Mouse (Mus musculus): Measurements from ENCODE around the gene Cela3a.
"Not testable (repeated sequence)": the region's sequence is repeated elsewhere in the genome, so short reads cannot be mapped to it uniquely, and the experiment has no call there.

Cela3a gene

DNA sequence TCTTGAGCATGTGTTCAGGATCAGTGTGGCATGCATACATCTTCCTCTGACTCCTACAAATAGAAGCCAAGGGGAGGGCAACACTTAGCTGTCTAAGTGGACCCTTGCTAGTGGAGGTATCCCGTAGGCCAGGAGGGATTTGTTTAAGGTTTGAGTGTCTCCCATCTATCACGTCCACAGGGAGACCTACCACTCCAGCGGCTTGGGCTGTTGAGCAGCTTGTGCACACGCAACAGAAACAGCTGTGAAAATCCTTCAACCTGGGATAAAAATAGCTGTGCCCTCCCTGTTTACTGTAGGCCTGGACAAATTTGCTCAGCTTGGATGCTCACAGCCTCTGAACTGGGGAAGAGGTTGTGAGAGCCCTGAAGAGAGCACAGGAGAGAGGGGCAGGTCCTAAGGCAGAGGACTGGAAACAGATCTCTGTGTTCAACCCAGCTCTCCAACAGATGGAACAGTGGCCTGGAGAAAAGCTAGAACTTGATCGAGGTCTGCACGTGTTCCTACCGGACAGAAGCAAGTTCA lies 2.7 kb upstream of the Cela3a start:
- not testable (repeated sequence) for DNase-seq

DNA sequence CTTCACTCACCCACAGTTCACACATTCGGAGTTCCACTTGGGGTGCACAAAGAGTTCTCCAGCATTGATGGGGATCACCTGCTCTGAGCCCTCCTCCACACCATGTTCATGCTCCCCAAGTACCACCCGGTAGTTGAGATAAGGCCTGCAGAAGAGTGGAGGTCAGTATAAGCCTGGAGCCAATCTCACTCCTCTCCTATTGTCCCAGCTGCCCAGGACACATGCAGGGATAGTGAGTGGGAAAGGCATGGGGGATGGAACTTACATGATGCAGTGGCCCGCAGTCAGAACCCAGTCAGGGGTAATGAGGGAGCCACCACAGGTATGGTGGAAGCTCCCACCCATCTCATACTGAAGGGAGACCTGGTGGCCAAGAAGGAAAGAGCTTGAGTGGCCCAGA lies 4.0 kb downstream of the Cela3a start:
- DNase-seq = no peak

DNA sequence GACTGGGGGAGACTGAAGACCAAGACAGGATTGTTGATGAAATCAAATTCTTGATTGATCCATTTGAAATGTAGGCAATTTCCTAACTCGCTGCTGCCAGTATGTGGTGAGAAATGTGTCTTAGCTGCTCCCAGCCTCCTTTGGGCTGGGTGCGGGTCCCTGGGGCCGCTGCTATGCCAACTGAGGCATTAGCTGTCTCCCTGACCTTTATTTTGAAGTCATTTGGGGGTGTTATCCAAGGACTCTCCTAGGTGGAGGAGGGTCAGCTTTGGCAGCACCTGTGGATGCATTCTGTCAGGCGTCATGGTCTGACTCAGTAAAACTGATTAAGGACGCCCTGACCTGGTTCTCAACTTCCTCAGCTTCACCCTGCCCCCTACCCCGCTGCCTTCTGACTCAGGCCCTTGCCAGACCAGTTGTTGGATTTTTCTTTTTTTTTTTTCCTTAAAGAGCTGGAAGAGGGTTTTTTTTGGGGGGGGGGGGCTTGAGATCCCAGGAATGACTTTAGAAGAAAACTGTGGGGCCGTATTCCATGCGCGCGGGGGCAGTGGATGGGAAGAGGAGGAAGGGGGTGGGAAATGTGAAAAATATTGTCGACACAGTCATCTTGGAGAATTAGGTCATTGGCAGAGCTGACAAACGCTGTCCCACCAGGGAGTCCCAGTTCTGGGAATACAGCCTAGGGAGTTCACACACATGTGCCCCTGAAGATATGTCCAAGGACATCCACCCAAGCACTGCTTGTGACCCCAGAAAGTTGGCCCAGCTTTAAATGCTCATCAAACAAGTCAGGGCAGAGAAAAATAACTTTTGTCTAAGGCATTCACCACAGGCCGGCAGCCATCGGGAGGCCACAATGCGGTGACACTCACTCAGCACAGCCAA lies 12.7 kb downstream of the Cela3a start:
- DNase-seq = no peak

DNA sequence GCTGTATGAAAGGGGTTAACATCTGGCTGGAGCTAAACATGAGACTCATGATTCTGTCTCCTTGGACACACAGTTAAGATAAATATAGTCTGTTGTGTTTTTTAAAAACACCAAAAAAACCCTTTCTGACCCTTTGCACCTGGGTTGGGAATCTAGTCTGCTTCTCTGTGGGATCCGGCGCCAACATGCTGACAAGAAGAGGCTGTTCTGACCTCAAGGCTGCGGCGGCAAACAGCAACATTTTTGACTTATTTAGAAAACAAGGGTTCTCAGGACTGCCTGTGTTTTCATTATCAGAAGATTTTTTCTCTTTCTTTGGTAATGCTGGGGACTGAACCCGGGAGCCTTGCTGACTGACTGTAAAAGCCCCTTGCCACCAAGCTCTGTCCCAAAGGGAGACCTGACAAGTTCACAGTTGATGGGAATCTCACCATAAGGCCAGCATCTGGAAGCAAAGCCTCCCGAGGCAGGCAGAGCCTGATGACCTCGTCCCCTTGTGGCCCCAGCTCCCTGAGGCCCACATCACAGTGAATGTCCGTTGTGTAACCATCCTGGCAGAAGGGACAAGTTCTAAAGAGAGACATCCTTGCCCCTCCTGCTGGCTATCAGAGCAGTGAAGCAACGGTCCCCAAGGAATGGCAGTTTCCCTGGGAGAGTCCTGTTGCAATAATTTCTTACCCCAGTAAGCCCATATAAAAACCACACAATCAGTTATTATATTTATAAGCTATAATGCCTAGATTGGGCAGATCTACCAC lies 16.0 kb downstream of the Cela3a start:
- no peak for DNase-seq

DNA sequence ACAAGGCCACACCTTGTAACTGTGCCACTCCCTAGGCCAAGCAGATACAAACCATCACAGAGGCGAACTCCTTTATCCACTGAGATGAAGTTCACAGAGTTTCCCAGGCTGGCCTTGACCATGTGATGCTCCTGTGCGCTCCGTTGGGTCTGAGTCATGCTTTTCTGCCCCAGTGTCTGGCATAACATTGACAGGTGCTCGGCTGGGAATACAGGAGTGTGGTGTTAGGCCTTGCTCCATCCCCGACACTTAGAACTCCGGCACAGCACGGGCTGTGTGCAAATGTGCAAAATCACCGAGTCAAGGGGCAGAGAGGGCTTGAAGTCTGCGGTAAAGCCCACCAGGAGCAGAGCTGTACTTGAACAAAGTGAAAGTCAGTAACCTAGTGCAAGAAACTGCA lies 16.7 kb downstream of the Cela3a start:
- DNase-seq = no peak

DNA sequence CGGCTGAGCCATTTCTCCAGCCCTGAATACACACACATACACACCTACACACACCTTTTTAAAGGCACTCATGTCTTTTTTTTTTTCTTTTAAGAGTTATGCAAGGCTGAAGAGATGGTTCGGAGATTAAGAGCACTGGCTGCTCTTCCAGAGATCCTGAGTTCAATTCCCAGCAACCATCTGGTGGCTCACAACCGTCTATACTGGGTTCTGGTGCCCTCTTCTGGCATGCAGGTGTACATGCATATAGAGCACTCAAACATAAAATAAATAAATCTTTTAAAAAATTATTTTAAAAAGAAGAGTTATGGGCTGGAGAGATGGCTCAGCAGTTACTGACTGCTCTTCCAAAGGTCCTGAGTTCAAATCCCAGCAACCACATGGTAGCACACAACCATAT lies 18.3 kb downstream of the Cela3a start:
- no peak for DNase-seq

DNA sequence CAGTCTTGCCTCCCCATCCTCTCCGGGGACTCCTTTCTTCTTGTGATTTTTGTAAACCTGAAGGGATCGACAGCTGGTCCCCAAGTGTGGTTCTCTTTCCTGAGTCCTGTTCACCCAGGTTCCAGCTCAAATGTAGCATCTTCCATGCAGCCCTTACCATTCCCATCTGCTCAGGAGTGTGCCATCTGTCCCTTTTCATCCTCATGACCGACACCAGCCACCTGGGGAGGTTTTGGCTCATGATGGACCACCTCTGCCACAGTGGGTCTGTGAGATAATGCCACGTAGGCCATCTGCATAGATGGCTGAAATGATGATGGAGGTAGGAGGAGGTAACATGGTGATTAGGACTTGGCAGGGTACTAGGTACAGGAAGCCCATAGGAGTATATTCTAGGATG lies 19.4 kb downstream of the Cela3a start:
- DNase-seq = no peak

DNA sequence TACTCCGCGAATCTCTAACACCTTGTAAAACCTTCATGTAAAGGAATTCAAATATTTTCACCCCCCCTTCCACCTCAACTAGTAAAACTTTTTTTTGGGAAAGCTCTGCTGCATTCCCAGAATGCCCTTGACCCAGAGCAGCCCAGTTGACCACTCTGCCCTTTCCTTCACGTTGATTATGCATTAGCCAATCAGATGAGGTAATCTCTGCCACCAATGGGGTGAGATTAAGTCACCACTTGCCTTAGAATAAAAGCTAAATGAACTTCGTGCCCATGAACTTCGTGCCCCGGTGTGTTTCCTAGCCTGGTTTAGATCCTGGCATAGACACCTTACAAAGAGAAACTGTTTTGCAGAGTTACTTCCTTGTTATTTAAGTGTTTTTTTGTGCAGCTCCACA lies 20.6 kb downstream of the Cela3a start:
- no peak for DNase-seq

DNA sequence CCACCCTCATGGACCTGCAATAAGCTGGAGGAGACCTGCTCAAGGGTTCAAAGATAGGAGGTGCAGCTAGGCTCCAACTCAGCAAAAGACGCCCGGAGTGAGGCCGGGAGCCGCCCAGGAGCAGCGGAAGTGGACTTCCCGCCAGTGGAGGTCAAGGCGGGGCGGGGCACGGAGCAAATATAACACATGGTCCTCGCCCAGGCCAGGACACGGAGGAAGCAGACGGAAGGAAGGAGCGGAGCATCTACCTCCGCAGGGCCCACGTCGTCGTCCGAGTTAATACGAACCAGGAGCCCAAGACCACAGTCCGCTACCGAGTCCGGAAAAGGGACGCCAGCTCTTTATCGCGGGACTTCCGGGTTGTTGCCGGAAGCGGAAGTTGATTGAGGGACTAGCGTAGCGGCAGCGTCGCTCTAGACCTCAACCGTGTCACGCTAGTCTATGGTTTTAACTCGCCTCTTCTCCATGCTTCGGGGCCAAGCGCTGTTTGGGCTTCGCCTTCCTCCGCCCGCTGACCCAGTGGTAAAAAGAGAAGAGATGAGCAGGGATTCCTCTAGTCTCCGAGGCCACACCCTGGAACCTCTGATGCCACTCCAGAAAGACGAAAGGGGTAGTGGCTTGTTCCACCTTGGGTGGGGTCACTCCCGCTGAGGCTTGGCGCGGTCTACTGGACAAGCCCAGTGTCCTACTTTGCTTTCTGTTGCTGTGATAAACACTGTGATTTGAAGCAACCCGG lies 21.4 kb downstream of the Cela3a start:
- DNase-seq = peak; percentile 89 to 91

DNA sequence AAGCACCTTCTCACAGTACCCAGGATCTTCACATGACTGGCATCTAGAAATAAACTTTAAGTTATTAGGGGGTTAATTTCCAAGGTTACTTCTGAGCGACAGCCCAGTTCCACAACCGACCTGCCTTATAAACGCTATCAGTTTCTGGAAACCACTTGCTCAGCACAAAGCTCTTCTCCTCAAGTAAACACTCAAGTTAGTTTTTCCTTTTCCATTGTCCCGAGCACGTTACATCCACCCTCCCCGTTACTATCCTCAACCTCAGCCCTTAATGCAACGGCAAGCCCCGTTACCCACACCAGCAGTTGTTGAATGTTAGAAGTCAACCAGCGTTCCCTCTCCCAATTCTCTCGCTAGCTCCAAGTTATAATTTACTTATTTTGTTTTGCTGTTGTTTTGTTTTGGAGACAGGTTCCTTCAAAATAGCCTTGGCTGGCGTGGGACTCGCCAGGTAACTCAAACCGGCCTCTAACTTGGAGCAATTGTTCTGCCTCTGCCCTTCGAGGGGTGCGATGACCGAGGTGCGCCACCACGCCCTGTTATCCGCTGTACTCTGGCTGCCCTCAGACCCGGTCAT lies 22.0 kb downstream of the Cela3a start:
- DNase-seq = no peak

DNA sequence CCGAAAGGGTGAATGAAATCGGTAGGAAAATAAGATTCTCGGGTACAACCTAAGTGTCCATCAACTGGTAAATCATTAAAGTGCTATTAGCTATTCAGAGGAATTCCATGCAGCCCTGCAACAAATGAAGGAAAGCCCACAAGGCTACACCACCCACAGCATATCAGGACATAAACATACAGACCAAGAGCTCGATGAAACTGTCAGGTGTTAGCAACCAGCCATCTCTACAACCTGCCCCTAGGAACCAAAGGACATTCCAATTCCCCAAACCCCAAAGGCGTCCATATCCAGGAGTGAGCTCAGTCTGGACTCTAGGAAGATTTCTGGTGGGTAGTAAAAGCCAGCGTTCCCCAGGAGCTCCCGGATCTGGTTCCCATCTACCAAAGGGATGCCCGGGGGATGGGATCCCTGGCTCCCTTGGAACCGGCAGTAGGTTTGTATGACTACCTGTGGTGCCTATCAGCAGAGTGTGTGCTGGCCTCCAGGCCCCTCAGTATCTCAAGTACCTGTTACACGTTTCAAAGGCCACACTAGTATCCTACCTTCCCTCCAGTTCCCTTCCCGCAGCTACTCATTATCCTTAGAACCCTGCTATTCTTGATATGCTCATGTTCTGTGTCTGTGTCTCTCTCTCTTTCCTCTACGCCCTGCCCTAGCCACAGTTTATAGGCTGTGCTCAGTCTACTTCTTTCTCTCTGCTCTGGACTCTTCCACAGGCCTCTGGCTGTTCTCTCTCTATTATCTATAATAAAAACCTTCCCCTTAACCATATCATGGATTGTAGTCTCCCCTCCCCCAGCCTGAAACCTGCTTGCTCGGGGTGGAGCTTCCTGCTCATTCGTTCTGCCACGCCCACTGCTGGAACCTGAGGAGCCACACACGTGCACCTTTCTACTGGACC lies 28.6 kb downstream of the Cela3a start:
- no peak for DNase-seq

DNA sequence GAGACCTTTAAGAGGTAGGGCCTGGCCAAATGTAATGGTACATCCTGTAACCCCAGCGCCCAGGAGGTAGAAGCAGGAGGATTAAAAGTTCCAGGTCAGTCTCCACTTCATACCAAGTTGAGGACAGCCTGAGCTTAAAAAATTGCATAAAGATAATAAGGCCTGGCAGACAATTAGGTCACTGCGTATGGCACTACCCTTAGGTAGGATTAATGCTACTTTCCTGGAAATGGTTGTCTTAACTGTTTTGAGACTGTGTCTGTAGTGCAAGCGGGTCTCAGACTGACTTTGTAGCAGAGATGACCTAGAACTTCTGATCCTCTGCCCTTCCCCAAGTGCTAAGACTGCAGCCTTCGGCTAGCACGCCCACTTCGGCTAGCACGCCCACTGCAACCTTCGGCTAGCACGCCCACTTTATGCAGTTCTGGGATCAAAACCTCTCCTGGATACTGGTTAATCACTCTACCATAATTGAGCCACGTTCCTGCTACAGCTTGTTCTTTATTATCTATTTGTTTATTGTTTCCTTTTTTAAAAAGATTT lies 29.8 kb downstream of the Cela3a start:
- DNase-seq = no peak

DNA sequence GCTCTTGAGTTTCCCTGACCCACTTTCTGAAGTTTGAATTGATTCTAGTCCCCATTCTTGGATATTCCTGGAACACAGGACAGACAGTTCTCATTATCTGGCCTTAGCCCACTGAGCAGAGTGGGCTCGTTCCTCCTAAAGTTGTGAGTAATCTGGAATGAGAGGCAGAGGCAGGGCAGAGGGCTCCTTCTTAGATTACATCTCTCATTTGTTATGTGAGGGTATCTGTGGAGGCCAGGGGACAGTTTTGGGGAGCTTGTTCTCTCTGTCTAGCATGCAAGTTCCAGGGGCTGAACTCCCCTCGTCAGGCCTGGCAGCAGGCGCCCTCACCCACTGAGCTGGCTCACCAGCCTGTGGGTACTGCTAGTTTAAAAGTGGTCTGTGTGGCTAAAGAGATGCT lies 30.5 kb downstream of the Cela3a start:
- DNase-seq = no peak

DNA sequence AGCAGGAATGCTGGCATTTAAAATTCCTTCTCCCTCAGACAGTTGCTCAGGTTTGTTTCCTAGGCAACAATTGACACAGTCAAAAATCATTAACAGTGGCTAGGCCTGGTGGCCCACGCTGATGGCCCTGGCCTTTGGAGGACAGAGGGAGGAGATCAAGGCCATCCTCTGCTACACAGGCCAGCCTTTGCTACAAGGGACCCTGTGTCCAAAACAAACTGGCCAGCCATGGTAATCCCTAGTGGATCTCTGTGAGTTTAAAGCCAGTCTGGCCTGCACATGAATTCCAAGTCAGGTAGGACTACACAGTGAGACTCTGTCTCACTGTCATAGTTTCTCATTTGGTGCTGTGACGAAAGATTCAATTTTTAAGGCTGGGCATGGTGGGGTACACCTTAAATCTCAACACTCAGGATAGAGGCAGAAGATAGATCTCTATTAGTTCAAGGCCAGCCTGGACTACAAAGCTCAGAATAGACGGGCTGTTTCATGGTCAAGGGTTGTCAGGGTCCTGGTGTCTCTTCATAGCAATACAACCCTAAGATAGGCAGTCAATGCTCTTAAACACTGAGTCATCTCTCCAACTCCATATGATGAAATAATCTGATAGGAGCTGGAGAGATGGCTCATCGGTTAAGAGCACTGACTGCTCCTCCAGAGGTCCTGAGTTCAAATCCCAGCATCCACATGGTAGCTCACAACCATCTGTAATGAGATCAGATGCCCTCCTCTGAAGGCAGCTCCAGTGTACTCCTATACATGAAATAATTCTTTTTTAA lies 31.9 kb downstream of the Cela3a start:
- DNase-seq = no peak

DNA sequence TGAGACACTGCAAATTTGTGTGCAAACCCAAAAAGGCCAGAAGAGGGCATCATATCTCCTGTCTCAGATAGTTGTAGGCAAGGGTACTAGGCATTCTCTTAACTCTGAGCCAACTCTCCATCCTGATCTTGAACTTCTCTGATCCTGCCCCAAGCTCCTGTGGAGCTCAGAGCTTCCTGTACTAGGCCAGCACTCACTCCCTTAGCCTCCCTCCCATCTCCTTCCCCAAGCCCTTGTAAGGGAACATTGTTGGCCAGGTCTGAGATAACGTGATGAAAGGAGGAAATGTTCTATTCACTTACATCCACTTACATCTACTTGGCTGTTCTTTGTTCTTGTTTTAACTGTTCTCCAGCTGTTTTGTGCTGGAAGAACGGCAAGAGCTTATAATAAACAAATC lies 32.8 kb downstream of the Cela3a start:
- DNase-seq = no peak

DNA sequence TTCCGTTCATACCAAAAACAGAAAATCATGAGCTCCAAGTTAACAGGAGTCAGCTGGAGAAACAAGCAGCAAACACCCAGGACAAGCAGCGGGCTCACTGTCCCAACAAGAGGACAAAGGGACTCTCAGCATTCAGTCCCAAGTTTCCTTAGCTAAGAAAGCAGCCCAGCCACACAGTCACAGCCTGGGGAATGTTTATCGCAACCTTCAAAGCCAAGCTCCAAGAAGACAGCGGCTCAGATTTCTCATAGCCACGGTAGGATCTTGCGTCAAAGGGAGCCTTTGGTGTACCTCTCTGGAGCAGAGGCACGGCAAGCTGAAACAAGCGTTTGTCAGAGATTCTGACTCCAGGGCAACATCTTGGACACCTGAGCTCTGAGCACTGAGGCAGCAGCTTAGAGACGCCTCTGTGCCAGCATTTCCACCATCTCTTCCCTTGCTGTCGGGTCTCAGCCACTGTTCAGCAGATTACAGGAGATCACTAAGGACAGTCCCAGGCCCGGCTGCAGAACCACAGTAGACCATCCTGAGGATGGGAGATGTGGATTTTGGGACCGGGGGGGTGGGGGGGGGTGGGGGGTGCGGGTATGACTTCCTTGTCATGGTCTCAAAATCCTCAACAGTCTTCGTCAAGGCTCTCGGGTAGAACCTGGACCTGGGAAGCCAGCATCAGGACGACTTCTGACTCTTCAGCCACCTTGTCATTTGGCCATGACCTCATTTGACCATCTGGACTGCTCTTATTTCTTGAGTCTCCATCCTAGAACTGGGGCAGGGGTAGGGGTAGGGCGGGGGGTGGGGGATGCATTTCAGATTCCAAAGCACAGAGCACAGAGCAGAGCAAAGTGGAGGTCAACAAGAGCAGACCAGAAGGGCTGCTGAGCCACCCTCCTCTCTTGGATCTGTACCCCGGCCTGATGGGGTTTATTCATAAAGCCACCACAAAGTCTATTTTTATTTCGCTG lies 34.0 kb downstream of the Cela3a start:
- peak in 1 of 2 experiments; percentile 71 for DNase-seq

DNA sequence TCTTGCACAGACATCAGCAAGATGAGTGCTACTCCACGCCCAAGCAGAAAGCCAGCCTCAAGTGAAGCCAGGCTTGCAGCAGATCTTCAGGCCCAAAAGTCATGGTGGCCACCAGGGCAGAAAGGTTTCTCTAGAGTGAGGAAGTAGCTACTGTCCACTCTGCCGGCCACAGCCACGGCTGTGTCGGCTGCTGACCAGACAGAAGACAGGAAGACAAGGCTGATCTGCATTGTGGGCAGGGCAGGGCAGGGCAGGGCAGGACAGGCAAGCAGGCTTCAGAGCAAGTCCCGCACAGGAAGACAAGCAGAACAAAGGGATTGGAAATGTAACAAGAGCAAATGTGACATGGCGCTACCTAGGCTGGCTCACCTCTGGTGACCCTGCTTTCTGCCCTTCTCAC lies 35.9 kb downstream of the Cela3a start:
- peak; percentile 59 to 70 for DNase-seq

DNA sequence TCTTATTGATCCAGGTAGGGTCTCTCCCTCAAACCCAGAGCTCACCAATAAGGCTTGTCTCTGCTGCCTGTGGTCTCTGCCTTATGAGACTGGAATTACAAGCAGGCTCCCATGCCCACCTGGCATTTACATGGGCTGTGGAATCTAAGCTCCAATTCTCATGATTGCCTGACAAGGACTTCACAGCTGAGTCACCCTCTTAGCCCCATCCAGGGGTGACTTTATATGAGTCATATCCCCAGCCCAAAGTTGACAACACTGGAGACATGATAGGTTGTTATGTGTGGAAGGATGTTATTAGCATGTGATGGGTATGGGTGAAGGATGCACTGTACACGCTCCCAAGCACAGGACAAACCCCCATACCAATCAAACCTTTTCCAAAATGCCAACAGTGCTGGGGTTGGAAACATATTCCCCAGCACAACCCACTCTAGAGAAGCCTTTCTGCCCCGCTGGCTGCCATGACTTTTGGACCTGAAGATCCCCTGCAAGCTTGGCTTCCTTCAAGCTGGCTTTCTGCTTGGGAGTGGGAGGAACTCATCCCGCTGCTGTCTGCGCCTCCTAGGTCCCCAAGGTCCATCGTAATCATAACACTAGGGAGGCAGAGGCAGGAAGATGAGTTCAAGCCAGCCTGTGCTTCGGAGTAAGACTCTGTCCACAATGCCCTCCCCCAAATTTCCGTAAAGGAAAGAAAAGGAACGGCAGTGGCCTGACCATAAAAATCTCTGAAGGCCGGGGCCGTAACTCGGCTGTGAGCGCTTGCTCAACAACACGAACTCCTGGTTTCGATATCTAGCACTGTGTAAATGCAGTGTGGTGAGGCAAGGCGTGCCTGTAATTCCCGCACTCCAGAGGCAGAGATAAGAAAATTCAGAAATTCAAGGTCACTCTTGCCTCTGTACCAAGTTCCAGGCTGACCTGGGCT lies 37.7 kb downstream of the Cela3a start:
- no peak for DNase-seq

Data from lung, postnatal 4 days (tissue).